Mouse (Mus musculus): ENCODE measurements at regions not wholly inside any gene's neighbourhood (a gene's known extent, or its start where the extent isn't known, plus 50 kb on each side); places are given as distances from the start of the nearest gene placed in this dataset.

DNA sequence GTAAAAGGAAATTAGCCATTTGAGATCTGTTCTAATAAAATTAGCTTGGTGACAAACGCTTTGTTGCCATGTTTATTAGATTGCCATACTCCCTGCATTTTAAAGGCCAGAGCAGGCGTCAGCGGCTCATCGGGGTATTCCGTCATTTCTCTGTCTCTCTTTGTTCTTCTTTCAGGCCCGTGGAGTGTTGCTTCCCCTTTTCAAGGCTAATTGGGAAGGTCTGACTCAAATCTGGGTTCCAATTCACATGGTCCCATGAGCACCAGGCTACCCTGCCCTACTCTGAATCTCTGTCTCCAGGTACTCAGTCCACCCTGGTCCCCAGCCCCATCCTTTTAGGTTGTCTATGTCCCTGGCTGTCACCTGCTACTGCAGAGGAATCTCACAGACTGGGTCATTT lies 138.2 kb upstream of the 4931429L15Rik start:
- no peak for DNase-seq (ENCODE audit: low spot score)

DNA sequence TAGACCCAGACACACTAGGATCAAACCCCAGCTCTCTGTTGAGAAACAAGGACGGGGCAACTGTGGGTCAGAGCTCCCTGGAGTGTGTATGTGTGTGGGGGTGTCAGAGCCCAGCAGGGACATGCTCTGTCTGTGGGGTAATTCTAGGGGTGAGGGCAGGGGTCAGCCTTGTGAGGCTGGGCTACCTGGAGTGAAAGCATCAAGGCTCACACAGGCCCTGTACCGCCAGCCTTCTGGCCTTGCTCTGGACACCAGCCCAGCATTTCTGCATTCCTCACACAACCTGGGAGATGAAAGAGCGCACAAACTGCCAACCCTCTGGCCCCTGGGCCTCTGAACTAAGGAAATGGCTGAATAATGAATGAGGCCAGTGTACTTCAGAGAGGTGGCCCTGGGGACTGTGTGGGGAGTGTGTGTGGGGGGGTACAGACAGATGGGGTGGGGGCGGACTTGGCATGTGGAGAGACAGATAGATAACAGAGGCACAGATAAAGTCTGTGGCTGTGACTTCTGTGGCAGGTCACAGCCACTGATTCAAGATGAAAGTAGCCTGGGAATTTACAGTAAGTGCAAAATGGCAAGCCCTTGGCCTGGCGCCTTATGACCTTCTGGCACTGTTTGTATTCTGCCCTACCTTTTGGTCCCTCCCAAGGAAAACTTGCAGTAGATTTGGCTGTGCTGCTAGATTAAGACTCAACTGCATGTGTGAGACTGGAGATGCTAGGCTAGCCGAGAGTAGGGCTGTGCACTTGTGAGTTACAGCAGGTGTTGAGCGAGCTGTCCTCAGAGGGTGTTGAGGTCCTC lies 135.2 kb upstream of the 4931429L15Rik start:
- no peak for DNase-seq (ENCODE audit: low spot score)

- no peak for DNase-seq (ENCODE audit: low spot score)
Observed at GRCm38 (mm10) chr9:46443191-46444095, 123.7 kb upstream of the 4931429L15Rik start.

DNA sequence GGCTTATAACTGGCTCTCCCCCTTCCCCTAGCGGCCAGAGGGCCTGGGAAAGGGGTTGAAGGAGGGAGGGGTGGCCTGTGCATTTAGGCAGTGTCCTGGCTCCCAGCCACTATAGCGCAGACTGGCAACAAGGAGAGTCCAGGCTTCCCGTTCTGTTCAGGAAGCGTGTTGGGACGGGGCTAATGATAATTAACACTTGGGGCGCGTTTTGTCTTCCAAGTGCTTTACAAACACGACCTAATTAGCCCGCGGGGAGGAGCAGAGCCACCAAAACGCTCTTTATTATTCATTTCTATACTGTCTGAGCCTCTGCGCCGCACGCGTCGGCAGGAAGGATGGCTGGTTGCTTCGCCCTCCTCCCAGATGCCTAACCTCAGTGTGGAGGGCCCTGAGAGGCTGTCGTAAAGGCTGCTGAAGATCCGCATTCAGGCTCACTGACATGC lies 123.0 kb upstream of the 4931429L15Rik start:
- no peak for DNase-seq (ENCODE audit: low spot score)

- DNase-seq (ENCODE audit: low spot score): no peak
Observed at GRCm38 (mm10) chr9:46440226-46440625, 120.4 kb upstream of the 4931429L15Rik start.

DNA sequence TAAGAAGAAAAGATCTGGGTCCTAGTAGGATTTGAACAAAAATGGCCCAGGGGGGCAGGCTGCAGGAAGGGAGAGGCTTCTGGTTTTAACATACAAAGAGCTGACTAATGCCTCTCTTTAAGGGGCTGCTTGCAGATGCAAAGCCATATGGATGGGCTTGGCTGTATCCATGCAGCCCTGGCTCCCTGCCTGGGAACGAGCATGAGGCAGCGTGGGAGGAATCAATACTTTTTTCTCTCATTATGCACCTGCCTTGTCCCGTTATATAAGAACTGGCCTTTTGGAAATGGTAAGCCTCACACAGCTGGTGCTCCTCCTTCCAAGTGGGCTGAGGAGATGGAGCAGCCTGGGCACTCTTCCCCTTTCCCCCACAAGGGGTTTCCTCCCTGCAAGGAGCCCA lies 114.9 kb upstream of the 4931429L15Rik start:
- no peak for DNase-seq (ENCODE audit: low spot score)

DNA sequence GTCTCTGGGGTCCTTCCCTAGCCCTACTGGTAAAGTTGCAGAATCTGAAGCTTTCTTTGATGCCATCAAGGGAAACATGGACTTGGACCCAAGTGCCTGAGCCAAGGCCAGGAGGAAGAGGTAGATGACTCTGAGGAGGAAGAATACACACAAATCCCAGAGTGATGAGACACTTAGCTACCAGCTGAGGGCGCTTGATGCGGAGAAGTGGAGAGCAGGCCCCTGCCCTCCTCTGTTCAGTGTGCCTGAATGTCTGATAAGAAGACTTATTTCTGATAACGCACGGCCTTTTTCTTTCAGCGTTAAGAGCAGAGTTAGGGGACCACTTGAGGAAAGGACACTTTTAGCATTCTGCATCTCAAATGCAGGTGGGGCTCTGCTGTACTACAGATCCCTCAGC lies 113.9 kb upstream of the 4931429L15Rik start:
- DNase-seq (ENCODE audit: low spot score): no peak

GRCm38 (mm10) chr9:46431053-46431452 lies 111.3 kb upstream of the 4931429L15Rik start:
- DNase-seq (ENCODE audit: low spot score): no peak

DNA sequence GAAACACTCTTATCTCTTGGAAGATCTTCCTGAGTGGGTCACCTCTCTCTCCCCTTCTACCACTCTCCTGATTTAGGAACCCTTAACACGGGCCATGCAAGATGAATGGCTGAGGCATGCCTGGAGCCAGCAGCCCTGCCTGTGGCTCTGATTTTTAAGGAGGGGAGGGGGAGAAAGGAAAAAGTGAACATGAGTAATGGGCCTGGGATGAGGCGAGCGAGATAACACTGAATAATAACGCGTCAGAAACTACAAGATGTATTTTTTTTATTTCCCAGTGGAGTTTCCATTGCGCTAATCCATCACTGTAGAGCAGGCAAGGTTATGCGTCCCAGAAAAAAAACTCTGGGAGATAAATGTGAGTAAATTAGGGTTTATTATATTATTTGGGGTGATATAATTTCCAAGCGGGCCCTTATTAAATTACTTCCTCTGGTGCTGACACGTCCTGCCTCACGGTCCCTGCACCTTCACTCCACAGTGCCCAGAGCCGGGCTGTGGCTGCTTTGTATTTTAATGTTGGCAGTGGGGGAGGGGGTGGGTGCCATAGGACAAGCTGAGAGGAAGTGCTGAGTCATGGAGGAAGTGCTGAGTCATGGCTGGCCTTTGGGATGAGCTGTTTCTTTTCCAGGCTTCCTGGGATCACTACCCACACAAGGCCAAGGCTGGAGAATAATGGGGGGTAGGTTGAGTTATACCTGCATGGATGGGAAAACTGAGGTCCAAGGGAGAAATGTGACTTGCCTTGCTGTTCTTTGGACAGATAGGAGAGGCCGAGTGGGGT lies 103.6 kb upstream of the 4931429L15Rik start:
- no peak for DNase-seq (ENCODE audit: low spot score)

- DNase-seq (ENCODE audit: low spot score): no peak
Observed at GRCm38 (mm10) chr9:46421688-46422274, 102.0 kb upstream of the 4931429L15Rik start.

DNA sequence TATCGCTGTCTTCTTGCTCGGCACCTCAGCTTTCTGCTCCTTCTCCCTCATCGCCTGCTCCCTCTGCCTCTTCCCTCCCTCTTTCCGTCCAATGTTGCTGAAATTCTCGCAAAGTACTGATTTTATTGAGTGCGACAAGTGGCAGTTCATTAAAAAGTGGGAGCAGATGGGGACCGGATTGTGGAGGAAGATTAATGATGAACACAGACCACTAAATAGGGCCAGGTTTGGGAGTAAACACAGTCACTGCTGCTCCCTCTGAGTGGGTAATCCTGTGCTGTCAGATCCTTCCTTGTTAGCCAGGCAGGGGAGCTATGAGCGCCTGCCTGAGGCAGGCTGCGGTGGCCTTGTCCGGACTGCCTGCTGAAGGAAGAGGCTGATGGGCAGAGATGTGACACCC lies 91.9 kb upstream of the 4931429L15Rik start:
- DNase-seq (ENCODE audit: low spot score): no peak

- DNase-seq (ENCODE audit: low spot score): no peak
Observed at GRCm38 (mm10) chr9:46408776-46409175, 89.0 kb upstream of the 4931429L15Rik start.

DNA sequence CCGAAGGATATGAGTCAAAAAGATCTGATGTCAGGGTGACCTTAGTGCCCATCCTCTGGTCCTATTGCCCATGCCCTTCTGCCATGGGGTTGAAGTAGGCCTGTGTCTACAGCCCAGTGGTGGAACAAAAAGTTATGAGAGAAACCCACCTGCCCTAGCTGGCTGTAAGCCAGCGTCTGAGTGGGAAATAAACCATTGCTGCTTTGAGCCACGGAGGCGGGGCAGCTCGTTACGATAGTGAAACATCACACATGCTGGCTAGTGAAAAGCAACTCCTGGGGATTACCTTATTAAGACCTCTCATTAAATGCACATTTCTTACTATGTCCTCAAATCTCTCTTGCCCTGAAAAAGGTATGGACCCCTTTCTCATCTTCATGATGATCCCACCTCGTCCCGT lies 86.8 kb upstream of the 4931429L15Rik start:
- no peak for DNase-seq (ENCODE audit: low spot score)

GRCm38 (mm10) chr9:46396591-46396990 lies 76.8 kb upstream of the 4931429L15Rik start:
- DNase-seq (ENCODE audit: low spot score): no peak

DNA sequence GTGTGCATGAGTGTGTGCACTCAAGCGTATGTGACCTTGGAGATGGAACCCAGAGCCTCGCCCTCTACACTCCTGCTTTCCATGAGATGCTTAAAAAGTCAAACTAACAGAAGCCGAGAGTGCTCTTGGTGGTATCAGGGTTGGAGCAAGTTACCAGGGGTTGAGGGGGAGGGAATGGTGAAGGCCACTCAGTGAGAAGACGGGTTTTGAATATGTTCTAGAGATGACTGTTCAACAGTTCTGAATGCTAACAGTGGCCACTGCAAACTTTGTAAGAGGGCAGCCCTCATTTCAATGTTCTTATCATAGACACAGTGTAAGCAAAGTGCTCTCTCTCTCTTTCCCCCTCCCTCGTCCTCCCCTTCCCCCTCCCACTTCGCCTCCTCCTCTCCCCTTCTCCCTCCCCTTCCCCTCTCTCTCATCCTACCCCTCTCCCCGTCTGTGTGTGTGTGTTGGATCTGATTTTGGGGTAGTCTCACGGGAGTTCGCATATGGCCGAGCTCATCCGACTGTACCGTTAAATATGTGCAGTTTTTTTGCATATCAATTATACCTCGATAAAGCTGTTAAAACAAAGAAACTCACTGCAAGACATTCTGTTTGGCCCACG lies 75.5 kb upstream of the 4931429L15Rik start:
- no peak for DNase-seq (ENCODE audit: low spot score)

- DNase-seq (ENCODE audit: low spot score): no peak
Observed at GRCm38 (mm10) chr9:46394239-46394638, 74.5 kb upstream of the 4931429L15Rik start.

DNA sequence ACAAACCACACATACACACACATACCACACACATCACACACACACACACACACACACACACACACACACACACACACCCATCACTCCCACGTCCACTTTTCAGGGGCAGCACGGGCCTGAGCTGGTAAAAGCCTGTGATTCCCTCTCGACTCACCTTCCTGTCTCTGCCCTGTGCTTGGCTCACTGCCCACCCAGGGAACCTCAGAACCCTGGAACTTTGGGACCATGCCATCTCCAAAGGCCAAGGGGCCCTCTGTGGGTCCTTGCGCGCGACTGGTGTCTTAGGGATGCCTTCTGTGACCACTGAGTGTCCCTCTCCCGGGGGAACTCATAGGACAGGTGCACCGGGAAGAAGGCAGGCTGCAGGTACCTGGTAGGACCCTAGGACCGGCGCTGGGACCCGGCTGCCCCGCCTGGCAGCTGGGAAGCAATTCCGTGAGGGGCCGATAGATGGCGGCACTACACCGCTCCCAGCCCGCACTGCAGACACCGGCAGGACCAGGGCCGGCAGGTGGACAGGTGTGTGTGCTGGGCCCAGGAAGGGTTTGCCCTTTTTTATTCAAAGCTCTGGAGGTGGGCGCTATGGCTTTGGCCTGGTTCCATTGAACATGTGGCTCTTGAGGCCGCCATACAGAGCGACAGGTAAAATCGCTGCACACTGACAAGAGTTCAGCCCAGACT lies 73.0 kb upstream of the 4931429L15Rik start:
- peak; percentile 80 for DNase-seq (ENCODE audit: low spot score)

DNA sequence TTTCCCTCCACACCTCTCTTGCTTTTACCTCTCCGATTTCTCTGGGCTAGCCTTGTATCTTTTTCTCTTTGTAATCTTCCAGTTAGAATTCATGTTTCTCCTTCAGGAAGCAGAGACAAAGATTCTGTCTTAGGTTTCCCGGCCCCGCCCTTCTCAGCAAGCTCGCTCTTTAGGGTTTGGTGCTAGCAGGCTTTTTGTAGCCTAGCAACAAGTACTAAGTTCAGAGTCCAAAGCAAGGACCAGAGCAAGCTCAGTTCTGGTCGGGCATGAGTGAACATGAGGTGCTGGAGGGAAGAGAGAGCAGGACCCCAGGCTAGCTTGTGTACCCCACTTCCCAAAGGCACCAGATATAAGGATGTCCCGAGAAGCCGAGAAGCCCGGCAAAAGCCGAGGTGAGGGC lies 70.0 kb upstream of the 4931429L15Rik start:
- no peak for DNase-seq (ENCODE audit: low spot score)

GRCm38 (mm10) chr9:46388677-46389676 lies 69.2 kb upstream of the 4931429L15Rik start:
- DNase-seq (ENCODE audit: low spot score): no peak

- no peak for DNase-seq (ENCODE audit: low spot score)
Observed at GRCm38 (mm10) chr9:46386333-46386732, 66.5 kb upstream of the 4931429L15Rik start.
